Mouse (Mus musculus) kidney, adult 2 months (tissue): ENCODE measurements at regions not wholly inside any gene's neighbourhood (a gene's known extent, or its start where the extent isn't known, plus 50 kb on each side); places are given as distances from the start of the nearest gene placed in this dataset.

Experiments
- DNase-seq: peaks from one replicate; pipeline ENCODE4 v3.0.0; 2021
- H3K27ac ChIP-seq: fragments of 200-500 bp; 2 replicates; pipeline ENCODE4 v1.5.1; 2012; ENCODE audit warnings: low read depth, low read length, control low read depth, inconsistent platforms; ENCODE audit not compliant: insufficient read depth
- H3K27me3 ChIP-seq: fragments of 200-500 bp; replicated peaks from 2 replicates; pipeline ENCODE4 v1.6.1; 2012; ENCODE audit warnings: mild to moderate bottlenecking, moderate library complexity, low read length, inconsistent platforms; ENCODE audit not compliant: control insufficient read depth, insufficient read depth
- H3K36me3 ChIP-seq: fragments of 200-500 bp; 2 replicates; pipeline ENCODE4 v1.6.1; 2012; ENCODE audit warnings: mild to moderate bottlenecking, moderate library complexity, low read length, inconsistent platforms; ENCODE audit not compliant: control insufficient read depth, insufficient read depth
- H3K4me1 ChIP-seq: fragments of 200-500 bp; 2 replicates; pipeline ENCODE4 v1.6.1; 2011; ENCODE audit warnings: low read length; ENCODE audit not compliant: control insufficient read depth, insufficient read depth
- H3K4me3 ChIP-seq: fragments of 200-500 bp; 2 replicates; pipeline ENCODE4 v1.5.1; 2011; ENCODE audit warnings: mild to moderate bottlenecking, low read depth, low read length, control low read depth; ENCODE audit not compliant: insufficient read depth
- CTCF ChIP-seq: fragments of 200-500 bp; conservative IDR thresholded peaks from 2 replicates; pipeline ENCODE4 v1.5.1; 2011; ENCODE audit warnings: low read depth, mild to moderate bottlenecking, control low read depth, low read length, moderate library complexity, mixed read lengths; ENCODE audit not compliant: insufficient read depth, insufficient read length
- POLR2A ChIP-seq: fragments of 200-500 bp; IDR thresholded peaks from one replicate; pipeline ENCODE4 v1.6.1; 2011; ENCODE audit warnings: low read depth, low read length, control low read depth
- WGBS: fragments of 180-500 bp; shearing (Covaris S2); methylation state at CpG from one replicate; pipeline ENCODE4 v1.1.7; 2018; 5-methylcytosine and 5-hydroxymethylcytosine counted together

DNA sequence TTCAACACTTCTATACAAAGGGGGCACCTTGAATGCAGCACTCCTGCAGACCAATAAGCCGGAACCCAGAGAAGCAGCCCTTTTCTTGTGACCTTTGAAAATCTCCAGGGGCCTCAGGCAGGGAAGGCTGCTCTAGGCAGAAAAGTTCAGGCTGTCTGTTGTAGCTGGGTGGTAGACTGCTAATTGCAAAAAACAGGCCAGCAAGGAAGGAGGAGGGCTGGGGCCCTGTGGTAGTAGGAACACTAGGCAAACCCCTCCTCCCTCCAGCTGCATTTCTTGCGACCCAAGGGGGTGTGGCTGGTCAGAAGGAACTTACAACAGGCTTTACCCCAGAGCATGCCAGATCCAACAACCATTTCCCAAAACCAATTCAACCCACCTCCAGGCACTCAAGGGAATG lies 482.8 kb downstream of the Bnc2 start:
- TF ChIP-seq CTCF = no peak
- no peak for TF ChIP-seq POLR2A
- WGBS = 88% methylated on average over 2 of the region's 2 CpGs
- DNase-seq = no peak

DNA sequence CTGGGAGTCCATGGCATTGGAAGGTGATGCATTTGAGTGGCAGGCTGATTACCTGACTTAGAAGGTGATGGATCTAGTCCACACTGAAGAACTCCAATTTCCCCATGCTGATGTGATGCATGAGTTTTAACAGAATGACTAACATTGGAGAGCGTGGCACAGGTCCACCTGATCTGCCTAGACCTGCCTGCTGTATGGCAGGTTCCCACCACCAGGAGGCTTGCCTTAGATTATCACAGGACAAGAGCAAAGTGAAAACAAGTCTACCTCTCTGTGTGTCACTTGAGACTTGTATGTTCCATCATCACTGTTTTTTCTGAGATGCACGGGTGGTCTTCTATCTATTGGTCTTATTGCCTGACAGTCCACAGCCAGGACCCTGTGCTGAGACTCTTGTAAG lies 478.3 kb downstream of the Bnc2 start:
- WGBS = 95% methylated on average over 2 of the region's 2 CpGs
- TF ChIP-seq POLR2A (no peak), CTCF (no peak)
- H3K36me3 ChIP-seq = no peaks in the 10 kb centered on the region
- no peak for DNase-seq
- no peak overlapping the region for H3K27ac ChIP-seq
- H3K4me1 ChIP-seq = no peaks in the 10 kb centered on the region
- no peak overlapping the region for H3K4me3 ChIP-seq
- no peaks in the 10 kb centered on the region for H3K27me3 ChIP-seq

More for the DNA sequence above, 482.8 kb downstream of the Bnc2 start:
- H3K4me3 ChIP-seq = no peak overlapping the region
- no peaks in the 10 kb centered on the region for H3K4me1 ChIP-seq
- no peaks in the 10 kb centered on the region for H3K36me3 ChIP-seq
- H3K27ac ChIP-seq = no peak overlapping the region
- H3K27me3 ChIP-seq = no peaks in the 10 kb centered on the region

DNA sequence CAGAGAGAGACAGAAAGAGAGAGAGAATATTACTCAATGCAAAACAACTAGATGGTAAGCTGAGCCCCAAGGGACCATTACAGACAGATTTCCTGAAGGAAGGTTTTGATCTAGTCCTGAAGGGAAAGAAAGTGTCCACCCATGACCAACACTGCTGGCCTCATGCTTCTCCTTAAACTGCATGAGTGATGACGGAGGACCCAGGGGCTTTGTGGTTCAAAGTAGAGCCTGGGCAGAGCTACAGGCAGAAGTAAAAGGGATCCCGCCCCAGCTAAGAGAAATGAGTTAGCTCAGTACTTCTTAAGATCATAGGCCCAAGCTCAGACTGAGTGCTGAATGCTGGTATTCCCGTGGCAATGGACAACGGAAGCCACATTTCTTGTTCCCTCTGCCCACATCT lies 476.9 kb downstream of the Bnc2 start:
- no peak for DNase-seq
- Histone ChIP-seq H3K27me3 (no peaks in the 10 kb centered on the region), H3K27ac (no peak overlapping the region), H3K36me3 (no peaks in the 10 kb centered on the region), H3K4me3 (no peak overlapping the region), H3K4me1 (no peaks in the 10 kb centered on the region)
- no peak for TF ChIP-seq POLR2A
- no peak for TF ChIP-seq CTCF
- WGBS = 92% methylated on average over 4 of the region's 4 CpGs

DNA sequence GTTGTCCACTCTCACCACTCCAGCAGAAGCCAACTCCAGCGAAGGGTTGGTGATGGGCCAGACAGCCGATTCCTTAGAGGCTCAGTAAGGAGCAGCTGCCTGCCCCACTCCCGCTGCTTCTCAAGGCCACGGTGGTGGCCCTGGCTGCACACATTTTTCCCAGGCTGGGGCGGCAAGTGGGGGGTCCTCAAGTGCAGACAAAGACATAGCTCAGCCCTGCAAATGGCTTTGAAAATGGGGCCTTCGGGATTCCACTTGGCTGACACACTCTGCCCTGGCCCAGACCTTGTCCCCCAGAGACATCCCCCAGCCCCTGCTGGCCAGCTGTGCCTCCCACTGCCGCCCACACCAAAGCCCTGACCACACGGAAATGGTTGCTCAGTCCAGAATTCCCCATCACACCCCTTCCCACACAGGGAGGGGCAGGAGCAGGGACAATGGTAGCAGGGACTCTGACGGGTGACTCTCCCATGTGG lies 475.9 kb downstream of the Bnc2 start:
- H3K27ac ChIP-seq = no peak overlapping the region

DNA sequence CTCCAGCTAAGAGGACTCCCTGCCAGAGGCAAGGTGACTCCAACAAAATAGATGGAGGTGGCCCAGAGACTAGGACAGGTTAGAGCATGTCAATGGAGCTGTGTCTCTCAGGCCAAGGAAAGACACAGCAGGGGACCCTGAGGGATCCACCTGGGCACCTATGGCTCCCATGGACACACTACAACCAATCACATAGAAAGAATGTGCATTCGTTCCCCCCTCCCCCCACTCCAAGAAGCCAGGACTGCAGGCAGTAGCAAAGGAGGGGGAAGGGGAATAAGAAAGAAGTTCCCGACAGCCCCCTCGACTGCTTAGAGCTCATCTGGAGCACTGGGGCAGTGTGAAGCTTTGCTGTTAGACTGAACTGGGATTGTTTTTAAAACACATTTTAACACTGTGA lies 474.1 kb downstream of the Bnc2 start:
- DNase-seq = no peak
- no peak overlapping the region for H3K27ac ChIP-seq
- H3K27me3 ChIP-seq = no peaks in the 10 kb centered on the region
- WGBS = 94% methylated on average over 3 of the region's 3 CpGs
- H3K4me1 ChIP-seq = no peaks in the 10 kb centered on the region; the same call in 1 of the 2 replicates
- H3K36me3 ChIP-seq = no peaks in the 10 kb centered on the region
- no peak for TF ChIP-seq CTCF
- no peak for TF ChIP-seq POLR2A
- no peak overlapping the region for H3K4me3 ChIP-seq

More for the DNA sequence above, 475.9 kb downstream of the Bnc2 start:
- no peaks in the 10 kb centered on the region for H3K27me3 ChIP-seq
- no peak for DNase-seq
- H3K4me3 ChIP-seq = no peak overlapping the region
- TF ChIP-seq CTCF (no peak), POLR2A (no peak)
- 58% methylated on average over 9 of the region's 9 CpGs for WGBS
- H3K36me3 ChIP-seq = no peaks in the 10 kb centered on the region
- H3K4me1 ChIP-seq = no peaks in the 10 kb centered on the region; the same call in 1 of the 2 replicates

DNA sequence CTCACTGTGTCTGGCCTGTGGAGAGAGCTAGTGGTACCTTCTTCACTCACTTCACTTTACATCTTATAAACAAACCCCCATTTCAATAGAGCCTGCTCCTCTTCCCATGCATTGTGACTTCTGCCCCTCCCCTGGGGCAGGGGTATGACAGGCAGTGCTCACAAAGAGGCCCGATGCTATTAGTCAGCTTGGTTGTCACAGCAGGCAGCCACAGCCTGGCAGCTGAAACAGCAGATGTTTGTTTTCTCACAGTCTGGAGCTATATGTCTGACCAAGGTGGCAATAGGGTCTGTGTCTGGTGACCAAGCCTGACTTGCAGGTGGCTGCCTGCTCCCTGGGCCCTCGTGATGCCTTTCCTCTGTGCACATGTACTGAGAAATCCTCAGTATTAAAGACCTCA lies 472.8 kb downstream of the Bnc2 start:
- Histone ChIP-seq H3K27me3 (no peaks in the 10 kb centered on the region), H3K36me3 (no peaks in the 10 kb centered on the region), H3K4me3 (no peak overlapping the region), H3K27ac (no peak overlapping the region), H3K4me1 (no peaks in the 10 kb centered on the region; the same call in 1 of the 2 replicates)
- DNase-seq = no peak
- 58% methylated on average over 2 of the region's 2 CpGs for WGBS
- TF ChIP-seq CTCF (no peak), POLR2A (no peak)

DNA sequence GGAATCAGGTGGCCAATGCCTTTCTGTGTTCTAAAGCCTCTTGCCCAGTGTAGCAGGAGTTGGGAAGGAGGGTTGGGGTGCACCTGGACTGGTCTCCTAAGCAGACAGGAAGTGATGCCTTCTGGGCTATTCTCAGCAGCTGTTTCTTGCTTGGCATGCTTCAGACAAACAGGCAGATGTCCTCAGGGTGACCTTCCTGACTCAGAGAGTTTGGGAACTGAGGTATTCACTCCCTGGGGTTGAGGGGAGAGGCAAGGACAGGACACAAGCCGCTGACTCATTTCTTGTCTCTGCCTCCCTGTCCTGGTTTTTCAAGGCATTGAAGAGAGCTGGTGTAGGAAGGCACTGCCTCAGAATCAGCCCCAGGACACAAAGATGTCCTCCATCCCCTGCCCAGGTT lies 471.4 kb downstream of the Bnc2 start:
- Histone ChIP-seq H3K36me3 (no peaks in the 10 kb centered on the region), H3K4me3 (no peak overlapping the region), H3K4me1 (no peaks in the 10 kb centered on the region; the same call in 1 of the 2 replicates), H3K27ac (no peak overlapping the region), H3K27me3 (no peaks in the 10 kb centered on the region)
- WGBS = 35% methylated on average over 1 of the region's 1 CpGs
- no peak for TF ChIP-seq POLR2A
- TF ChIP-seq CTCF = no peak
- no peak for DNase-seq

DNA sequence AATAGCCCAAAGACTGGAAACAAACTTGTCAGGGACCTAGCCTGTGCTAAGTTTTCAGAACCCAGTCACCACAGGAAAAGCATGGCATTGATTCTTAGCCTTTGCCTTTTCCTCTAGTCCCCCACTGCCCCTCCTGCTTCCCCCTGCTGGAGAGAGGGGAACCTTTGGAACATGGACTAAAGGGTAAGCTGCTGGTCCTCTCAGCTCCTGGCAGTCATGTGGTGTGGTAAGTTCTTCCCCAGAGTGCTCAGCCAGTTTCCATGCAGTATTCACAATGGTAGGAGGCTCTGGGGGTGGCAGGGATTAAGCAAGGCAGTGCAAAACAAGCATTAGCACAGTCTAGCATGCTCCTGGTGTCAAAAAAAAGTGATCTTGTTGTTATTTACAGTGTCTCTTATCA lies 470.3 kb downstream of the Bnc2 start:
- DNase-seq = peak; percentile 82
- TF ChIP-seq CTCF = no peak
- no peak for TF ChIP-seq POLR2A
- H3K4me3 ChIP-seq = no peak overlapping the region
- no peaks in the 10 kb centered on the region for H3K36me3 ChIP-seq
- H3K27ac ChIP-seq = no peak overlapping the region
- H3K27me3 ChIP-seq = no peaks in the 10 kb centered on the region
- H3K4me1 ChIP-seq = no peaks in the 10 kb centered on the region; the same call in 1 of the 2 replicates
